Mouse (Mus musculus) lung, embryonic 14.5 days (tissue): ENCODE measurements at regions not wholly inside any gene's neighbourhood (a gene's known extent, or its start where the extent isn't known, plus 50 kb on each side); places are given as distances from the start of the nearest gene placed in this dataset.

ENCODE experiments used
- ATAC-seq: fragments of 200-750 bp; cut with Nextera tagmentation; 2 replicates; pipeline ENCODE4 v1.8.0; 2017; ENCODE audit warnings: mild to moderate bottlenecking, moderate TSS enrichment, moderate library complexity; ENCODE audit not compliant: insufficient read depth
- DNase-seq: peaks from one replicate; pipeline ENCODE4 v3.0.0-alpha.2; 2015
- H3K27ac ChIP-seq: fragments of 300-500 bp; sonication (generic); 2 replicates; pipeline ENCODE4 v1.5.1; 2014; ENCODE audit warnings: low read depth, mild to moderate bottlenecking, moderate library complexity
- H3K27me3 ChIP-seq: fragments of 300-500 bp; sonication (generic); 2 replicates; pipeline ENCODE4 v1.6.1; 2014; ENCODE audit warnings: low read length, control low read depth; ENCODE audit not compliant: insufficient read depth
- H3K36me3 ChIP-seq: fragments of 300-500 bp; sonication (generic); 2 replicates; pipeline ENCODE4 v1.6.1; 2014; ENCODE audit warnings: control low read depth; ENCODE audit not compliant: insufficient read depth
- H3K4me1 ChIP-seq: fragments of 300-500 bp; sonication (generic); 2 replicates; pipeline ENCODE4 v1.6.1; 2014; ENCODE audit warnings: antibody characterized with exemption, control low read depth; ENCODE audit not compliant: insufficient read depth
- H3K4me2 ChIP-seq: fragments of 300-500 bp; sonication (generic); 2 replicates; pipeline ENCODE4 v1.6.1; 2014; ENCODE audit warnings: mild to moderate bottlenecking
- H3K4me3 ChIP-seq: fragments of 300-500 bp; sonication (generic); 2 replicates; pipeline ENCODE4 v1.5.1; 2014; ENCODE audit warnings: low read depth, low read length
- H3K9ac ChIP-seq: fragments of 300-500 bp; sonication (generic); 2 replicates; pipeline ENCODE4 v1.6.1; 2014
- H3K9me3 ChIP-seq: fragments of 300-500 bp; sonication (generic); 2 replicates; pipeline ENCODE4 v1.6.1; 2016; ENCODE audit warnings: low read depth, low read length, control low read depth
- CTCF ChIP-seq: IDR thresholded peaks from 2 replicates; pipeline ENCODE4 v1.5.1; 2016; ENCODE audit warnings: antibody characterized with exemption, low read depth
- WGBS: fragments of 180-500 bp; shearing (Covaris S2); extraction: QIAGEN DNeasy Blood & Tissue Kit; methylation state at CpG from one replicate; pipeline ENCODE4 v1.1.7; 2014; 5-methylcytosine and 5-hydroxymethylcytosine counted together

- Histone ChIP-seq H3K27me3 (no peaks in the 10 kb centered on the region), H3K9me3 (no peaks in the 10 kb centered on the region), H3K9ac (no peak overlapping the region), H3K4me2 (no peak overlapping the region), H3K27ac (no peak overlapping the region; the same call in 1 of the 2 replicates), H3K4me1 (peaks cover 22% of the 10 kb centered on the region), H3K4me3 (no peak overlapping the region), H3K36me3 (no peaks in the 10 kb centered on the region)
- ATAC-seq (no peak), DNase-seq (no peak)
- TF ChIP-seq CTCF = no peak
- WGBS = 74% methylated on average over 1 of the region's 1 CpGs
Observed at GRCm38 (mm10) chr17:79453825-79454224, 98.9 kb upstream of the Cdc42ep3 start.

- Histone ChIP-seq H3K27ac (peak overlapping the region; percentile 71), H3K4me2 (no peak overlapping the region), H3K36me3 (no peaks in the 10 kb centered on the region), H3K9me3 (no peaks in the 10 kb centered on the region), H3K4me3 (no peak overlapping the region), H3K9ac (peak overlapping the region; percentile 17; the same call in 1 of the 2 replicates), H3K27me3 (no peaks in the 10 kb centered on the region), H3K4me1 (peaks cover 22% of the 10 kb centered on the region)
- 20% methylated on average over 5 of the region's 5 CpGs for WGBS
- no peak for TF ChIP-seq CTCF
- ATAC-seq = peak; percentile 47; the same call in 1 of the 2 replicates
- DNase-seq = peak; percentile 53
Observed at GRCm38 (mm10) chr17:79454526-79454925, 99.6 kb upstream of the Cdc42ep3 start.

GRCm38 (mm10) chr17:79455229-79455628 is 100.3 kb upstream of the Cdc42ep3 start:
- no peak overlapping the region for H3K4me2 ChIP-seq
- TF ChIP-seq CTCF = no peak
- H3K27me3 ChIP-seq = no peaks in the 10 kb centered on the region
- DNase-seq = no peak
- H3K27ac ChIP-seq = no peak overlapping the region
- no peak overlapping the region for H3K4me3 ChIP-seq
- WGBS = 64% methylated on average over 7 of the region's 7 CpGs
- peaks cover 22% of the 10 kb centered on the region for H3K4me1 ChIP-seq
- H3K9ac ChIP-seq = no peak overlapping the region
- no peak for ATAC-seq
- no peaks in the 10 kb centered on the region for H3K36me3 ChIP-seq
- H3K9me3 ChIP-seq = no peaks in the 10 kb centered on the region

- Histone ChIP-seq H3K4me2 (no peak overlapping the region), H3K27ac (no peak overlapping the region), H3K9ac (no peak overlapping the region), H3K9me3 (no peaks in the 10 kb centered on the region), H3K4me3 (no peak overlapping the region), H3K27me3 (no peaks in the 10 kb centered on the region), H3K36me3 (no peaks in the 10 kb centered on the region), H3K4me1 (peaks cover 22% of the 10 kb centered on the region)
- DNase-seq (no peak), ATAC-seq (no peak)
- WGBS = 49% methylated on average over 5 of the region's 5 CpGs
- TF ChIP-seq CTCF = no peak
Observed at GRCm38 (mm10) chr17:79457636-79458035, 102.7 kb upstream of the Cdc42ep3 start.

- peak; percentile 55; the same call in 1 of the 2 replicates for ATAC-seq
- no peaks in the 10 kb centered on the region for H3K36me3 ChIP-seq
- peak overlapping the region; percentile 32; the same call in 1 of the 2 replicates for H3K27ac ChIP-seq
- 39% methylated on average over 3 of the region's 3 CpGs for WGBS
- H3K9ac ChIP-seq = no peak overlapping the region
- TF ChIP-seq CTCF = no peak
- H3K4me2 ChIP-seq = no peak overlapping the region
- H3K9me3 ChIP-seq = no peaks in the 10 kb centered on the region
- H3K27me3 ChIP-seq = no peaks in the 10 kb centered on the region
- DNase-seq = peak; percentile 46
- no peak overlapping the region for H3K4me3 ChIP-seq
- H3K4me1 ChIP-seq = 0 out of 2 replicates have a peak, but pooled peaks cover 3% of the 10 kb centered on the region
Observed at GRCm38 (mm10) chr17:79461681-79462091, 106.8 kb upstream of the Cdc42ep3 start.

GRCm38 (mm10) chr17:79463074-79463694 is 108.3 kb upstream of the Cdc42ep3 start:
- Histone ChIP-seq H3K27ac (no peak overlapping the region), H3K9me3 (no peaks in the 10 kb centered on the region), H3K4me2 (no peak overlapping the region), H3K9ac (no peak overlapping the region), H3K36me3 (no peaks in the 10 kb centered on the region), H3K4me1 (0 out of 2 replicates have a peak, but pooled peaks cover 3% of the 10 kb centered on the region), H3K27me3 (no peaks in the 10 kb centered on the region), H3K4me3 (no peak overlapping the region)
- no peak for DNase-seq
- TF ChIP-seq CTCF = no peak
- WGBS = 89% methylated on average over 10 of the region's 10 CpGs
- no peak for ATAC-seq

- ATAC-seq = no peak
- no peak for TF ChIP-seq CTCF
- H3K4me3 ChIP-seq = no peak overlapping the region
- H3K4me2 ChIP-seq = no peak overlapping the region
- no peak overlapping the region for H3K27ac ChIP-seq
- no peaks in the 10 kb centered on the region for H3K27me3 ChIP-seq
- no peaks in the 10 kb centered on the region for H3K36me3 ChIP-seq
- 88% methylated on average over 9 of the region's 9 CpGs for WGBS
- 0 out of 2 replicates have a peak, but pooled peaks cover 3% of the 10 kb centered on the region for H3K4me1 ChIP-seq
- DNase-seq = no peak
- no peak overlapping the region for H3K9ac ChIP-seq
- H3K9me3 ChIP-seq = no peaks in the 10 kb centered on the region
Observed at GRCm38 (mm10) chr17:79465666-79466065, 110.8 kb upstream of the Cdc42ep3 start.

GRCm38 (mm10) chr17:79471639-79472038 is 116.7 kb upstream of the Cdc42ep3 start:
- Histone ChIP-seq H3K4me1 (peaks cover 8% of the 10 kb centered on the region), H3K4me3 (no peak overlapping the region), H3K27ac (no peak overlapping the region), H3K9ac (no peak overlapping the region), H3K36me3 (no peaks in the 10 kb centered on the region), H3K9me3 (no peaks in the 10 kb centered on the region), H3K4me2 (no peak overlapping the region), H3K27me3 (no peaks in the 10 kb centered on the region)
- ATAC-seq (no peak), DNase-seq (no peak)
- no peak for TF ChIP-seq CTCF
- WGBS = 57% methylated on average over 2 of the region's 2 CpGs
